In the genomic region with DNA sequence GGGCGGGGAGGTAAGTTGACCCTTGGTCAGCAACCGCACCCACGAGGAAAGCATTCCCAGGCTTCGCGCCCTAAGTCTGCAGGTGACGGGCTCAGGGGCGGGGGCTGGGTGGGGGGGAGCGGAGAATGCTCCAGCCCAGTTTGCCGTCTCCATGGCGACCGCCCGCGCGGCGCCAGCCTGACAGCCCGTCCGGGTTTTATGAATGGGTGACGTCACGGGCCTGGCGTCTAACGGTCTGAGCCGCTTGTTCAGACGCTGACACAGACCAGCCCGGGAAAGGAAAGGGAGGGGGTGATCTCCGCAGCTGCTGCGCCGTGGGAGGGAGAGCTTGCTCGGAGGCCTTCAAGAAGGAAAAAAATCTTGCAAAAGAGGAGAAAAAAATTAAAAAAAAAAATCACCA, we compare ENCODE assay signal across 8 mouse cellular contexts. TPM values are rescaled to one million over a fixed set of nuclear protein-coding genes. Genes with fewer than 3 reads are reported as not detected.
DNase-seq lines count a peak whose midpoint lies in the region; ATAC-seq and TF ChIP-seq lines count a peak whose summit lies in the region.

No protein-coding gene starts in this region.

- no peaks in the 10 kb centered on the region for H3K9me3 ChIP-seq in erythroblast, embryonic 14.5 days (ENCODE audit: control insufficient read depth, low read length)
- no peaks in the 10 kb centered on the region for H3K9me3 ChIP-seq in embryonic facial prominence, embryonic 10.5 days
- H3K9me3 ChIP-seq in limb, embryonic 12.5 days, result no peaks in the 10 kb centered on the region
- no peaks in the 10 kb centered on the region for H3K9me3 ChIP-seq in midbrain, embryonic 15.5 days

- TF ChIP-seq EP300 in heart, adult 2 months (IDR thresholded peaks at IDR 0.05; ENCODE audit: insufficient read depth, low read depth, low read length), result peak; percentile 93

- TF ChIP-seq CTCF in heart, adult 2 months (IDR thresholded peaks at IDR 0.05), result no peak
- TF ChIP-seq CTCF in kidney, adult 2 months (conservative IDR thresholded peaks at IDR 0.05; ENCODE audit: insufficient read depth, insufficient read length, low read depth, low read length), result no peak

- peak overlapping the region; percentile 31 for H3K4me3 ChIP-seq in erythroblast, embryonic 14.5 days (replicated peaks)
- peak overlapping the region; percentile 86 for H3K4me3 ChIP-seq in embryonic facial prominence, embryonic 10.5 days
- peak overlapping the region; percentile 63 for H3K4me3 ChIP-seq in heart, adult 2 months
- peak overlapping the region; percentile 24; the same call in 1 of the 2 replicates for H3K4me3 ChIP-seq in kidney, adult 2 months (ENCODE audit: insufficient read depth, low read depth, low read length)
- peak overlapping the region; percentile 91 for H3K4me3 ChIP-seq in limb, embryonic 12.5 days (replicated peaks)
- peak overlapping the region; percentile 48 for H3K4me3 ChIP-seq in midbrain, embryonic 15.5 days

- peaks cover 54% of the 10 kb centered on the region for H3K4me1 ChIP-seq in erythroblast, embryonic 14.5 days (ENCODE audit: control insufficient read depth)
- H3K4me1 ChIP-seq in embryonic facial prominence, embryonic 10.5 days, result peaks cover 93% of the 10 kb centered on the region
- H3K4me1 ChIP-seq in heart, adult 2 months (ENCODE audit: control insufficient read depth, insufficient read depth, low read length), result peaks cover 9% of the 10 kb centered on the region
- peaks cover 8% of the 10 kb centered on the region; the same call in 1 of the 2 replicates for H3K4me1 ChIP-seq in kidney, adult 2 months (ENCODE audit: control insufficient read depth, insufficient read depth, low read length)
- peaks cover 52% of the 10 kb centered on the region for H3K4me1 ChIP-seq in limb, embryonic 12.5 days (replicated peaks)
- peaks cover 43% of the 10 kb centered on the region for H3K4me1 ChIP-seq in midbrain, embryonic 15.5 days

- H3K9ac ChIP-seq in heart, adult 2 months (ENCODE audit: low read depth, low read length), result peak overlapping the region; percentile 58
- H3K9ac ChIP-seq in limb, embryonic 12.5 days (replicated peaks), result peak overlapping the region; percentile 52; the same call in 1 of the 2 replicates
- peak overlapping the region; percentile 12; the same call in 1 of the 2 replicates for H3K9ac ChIP-seq in midbrain, embryonic 15.5 days

- H3K4me2 ChIP-seq in limb, embryonic 12.5 days, result peak overlapping the region; percentile 93
- H3K4me2 ChIP-seq in midbrain, embryonic 15.5 days, result peak overlapping the region; percentile 86

- peaks cover 62% of the 10 kb centered on the region for H3K27me3 ChIP-seq in erythroblast, embryonic 14.5 days (ENCODE audit: control insufficient read depth)
- H3K27me3 ChIP-seq in embryonic facial prominence, embryonic 10.5 days (replicated peaks; ENCODE audit: low read depth, poor library complexity, severe bottlenecking), result no peaks in the 10 kb centered on the region
- H3K27me3 ChIP-seq in heart, adult 2 months (ENCODE audit: control insufficient read depth, insufficient read depth, low read length), result no peaks in the 10 kb centered on the region
- H3K27me3 ChIP-seq in kidney, adult 2 months (replicated peaks; ENCODE audit: control insufficient read depth, insufficient read depth, low read length), result no peaks in the 10 kb centered on the region
- H3K27me3 ChIP-seq in limb, embryonic 12.5 days, result no peaks in the 10 kb centered on the region
- 0 out of 2 replicates have a peak, but pooled peaks cover 5% of the 10 kb centered on the region for H3K27me3 ChIP-seq in midbrain, embryonic 15.5 days (replicated peaks)

- TF ChIP-seq POLR2A in heart, adult 2 months (IDR thresholded peaks at IDR 0.05; ENCODE audit: insufficient read depth, low read depth, low read length), result peak; percentile 88
- no peak for TF ChIP-seq POLR2A in kidney, adult 2 months (IDR thresholded peaks at IDR 0.05; ENCODE audit: low read depth, low read length)

- peak overlapping the region; percentile 96 for H3K27ac ChIP-seq in embryonic facial prominence, embryonic 10.5 days (replicated peaks)
- H3K27ac ChIP-seq in heart, adult 2 months, result peak overlapping the region; percentile 90
- peak overlapping the region; percentile 81 for H3K27ac ChIP-seq in kidney, adult 2 months (ENCODE audit: insufficient read depth, low read depth, low read length)
- peak overlapping the region; percentile 99 for H3K27ac ChIP-seq in limb, embryonic 12.5 days
- peak overlapping the region; percentile 64 for H3K27ac ChIP-seq in midbrain, embryonic 15.5 days

- H3K79me2 ChIP-seq in heart, adult 2 months (replicated peaks; ENCODE audit: control insufficient read depth, insufficient read depth, low read length), result no peaks in the 10 kb centered on the region

- no peak for ATAC-seq in erythroblast, adult 5-6 weeks (replicated peaks; ENCODE audit: low FRiP score, poor library complexity, severe bottlenecking)
- ATAC-seq in limb, embryonic 12.5 days (ENCODE audit: insufficient number of reproducible peaks, insufficient read depth, low FRiP score, low TSS enrichment, low read depth), result peak; percentile 75
- ATAC-seq in midbrain, embryonic 15.5 days (replicated peaks), result peak; percentile 93

- intact Hi-C loops in heart, adult 2 months (cut with DNase I), result no loop called here

- DNase-seq in embryonic facial prominence, embryonic 10.5 days (ENCODE audit: low spot score), result peak; percentile 99
- peak; percentile 92 to 95 for DNase-seq in heart, adult 2 months
- peak; percentile 99 for DNase-seq in kidney, adult 2 months
- DNase-seq in spleen, postnatal 36 days (ENCODE audit: low spot score in 2 of 2), result peak; percentile 63 to 71

- WGBS in embryonic facial prominence, embryonic 10.5 days, result under 1% methylated on average over 28 of the region's 28 CpGs
- WGBS in heart, adult 2 months, result under 1% methylated on average over 28 of the region's 28 CpGs
- under 1% methylated on average over 28 of the region's 28 CpGs for WGBS in kidney, adult 2 months
- under 1% methylated on average over 28 of the region's 28 CpGs for WGBS in limb, embryonic 12.5 days
- WGBS in midbrain, embryonic 15.5 days, result 0% methylated on average over 28 of the region's 28 CpGs

- H3K36me3 ChIP-seq in erythroblast, embryonic 14.5 days (ENCODE audit: control insufficient read depth), result no peaks in the 10 kb centered on the region
- H3K36me3 ChIP-seq in embryonic facial prominence, embryonic 10.5 days (replicated peaks), result peaks cover 11% of the 10 kb centered on the region
- H3K36me3 ChIP-seq in heart, adult 2 months (ENCODE audit: control insufficient read depth, insufficient read depth, low read length), result no peaks in the 10 kb centered on the region
- H3K36me3 ChIP-seq in kidney, adult 2 months (ENCODE audit: control insufficient read depth, insufficient read depth, low read length), result no peaks in the 10 kb centered on the region
- H3K36me3 ChIP-seq in limb, embryonic 12.5 days, result peaks cover 8% of the 10 kb centered on the region; the same call in 1 of the 2 replicates
- H3K36me3 ChIP-seq in midbrain, embryonic 15.5 days (replicated peaks), result no peaks in the 10 kb centered on the region

RNA-seq across cellular contexts. Expression of gene Id1, which starts 1.1 kb away (rescaled TPM):
- polyA plus RNA-seq in erythroblast, embryonic 14.5 days (2012), result 0.75 and 1.2 TPM in 2 replicates
- total RNA-seq in erythroblast, adult 5-6 weeks (2015; ENCODE audit: low replicate concordance), result 3.6 TPM in 1 of 2 replicates, not detected in the other
- total RNA-seq in erythroblast, adult 5-6 weeks (2017; ENCODE audit: low replicate concordance), result 3.7 and 4.5 TPM in 2 replicates
- 161 and 182 TPM in 2 replicates for polyA plus RNA-seq in embryonic facial prominence, embryonic 10.5 days (2016; fragmentation: Nextera tagmentation; extraction: Ambion mirVana)
- 10 to 100 TPM; 56.5 to 59.8 TPM for total RNA-seq in heart, adult 2 months (2021)
- polyA plus RNA-seq in heart, adult 2 months (2012; rRNA removed), result 74.7 and 113 TPM in 2 replicates
- polyA plus RNA-seq in kidney, adult 2 months (2012; rRNA removed), result 156 and 235 TPM in 2 replicates
- 299 and 330 TPM in 2 replicates for polyA plus RNA-seq in limb, embryonic 12.5 days (2016; fragmentation: Nextera tagmentation; extraction: Ambion mirVana)
- 30.7 and 33.7 TPM in 2 replicates for polyA plus RNA-seq in midbrain, embryonic 15.5 days (2015; fragmentation: Nextera tagmentation; extraction: Ambion mirVana)

RNA-seq across cellular contexts. Expression of gene Cox4i2, which starts 19.0 kb away (rescaled TPM):
- polyA plus RNA-seq in erythroblast, embryonic 14.5 days (2012), result not detected in 2 replicates
- total RNA-seq in erythroblast, adult 5-6 weeks (2015; ENCODE audit: low replicate concordance), result not detected in 2 replicates
- not detected in 2 replicates for total RNA-seq in erythroblast, adult 5-6 weeks (2017; ENCODE audit: low replicate concordance)
- 9.9 and 10.1 TPM in 2 replicates for polyA plus RNA-seq in embryonic facial prominence, embryonic 10.5 days (2016; fragmentation: Nextera tagmentation; extraction: Ambion mirVana)
- total RNA-seq in heart, adult 2 months (2021), result 10 to 100 TPM; 12.1 to 18.0 TPM
- 12.0 and 13.2 TPM in 2 replicates for polyA plus RNA-seq in heart, adult 2 months (2012; rRNA removed)
- polyA plus RNA-seq in kidney, adult 2 months (2012; rRNA removed), result 2.9 and 3.1 TPM in 2 replicates
- polyA plus RNA-seq in limb, embryonic 12.5 days (2016; fragmentation: Nextera tagmentation; extraction: Ambion mirVana), result 29.9 and 30.6 TPM in 2 replicates
- polyA plus RNA-seq in midbrain, embryonic 15.5 days (2015; fragmentation: Nextera tagmentation; extraction: Ambion mirVana), result 5.2 and 6.4 TPM in 2 replicates

RNA-seq across cellular contexts. Expression of gene Mcts2, which starts 48.1 kb away (rescaled TPM):
- polyA plus RNA-seq in erythroblast, embryonic 14.5 days (2012), result 0.19 and 0.30 TPM in 2 replicates
- total RNA-seq in erythroblast, adult 5-6 weeks (2015; ENCODE audit: low replicate concordance), result 2.3 TPM in 1 of 2 replicates, not detected in the other
- 1.4 and 3.2 TPM in 2 replicates for total RNA-seq in erythroblast, adult 5-6 weeks (2017; ENCODE audit: low replicate concordance)
- 37.6 and 40.2 TPM in 2 replicates for polyA plus RNA-seq in embryonic facial prominence, embryonic 10.5 days (2016; fragmentation: Nextera tagmentation; extraction: Ambion mirVana)
- 10 to 100 TPM; 14.8 to 18.2 TPM for total RNA-seq in heart, adult 2 months (2021)
- polyA plus RNA-seq in heart, adult 2 months (2012; rRNA removed), result 8.6 and 12.1 TPM in 2 replicates
- 8.4 and 10.1 TPM in 2 replicates for polyA plus RNA-seq in kidney, adult 2 months (2012; rRNA removed)
- 36.3 and 39.2 TPM in 2 replicates for polyA plus RNA-seq in limb, embryonic 12.5 days (2016; fragmentation: Nextera tagmentation; extraction: Ambion mirVana)
- polyA plus RNA-seq in midbrain, embryonic 15.5 days (2015; fragmentation: Nextera tagmentation; extraction: Ambion mirVana), result 33.7 and 34.3 TPM in 2 replicates

Comparison
In these comparisons a context has a peak if more than half of its experiments do, and no peak if none do; other contexts are left out.
1. H3K4me3 ChIP-seq: peak in every context shown above with its lines; median percentile 91 in limb, embryonic 12.5 days; 86 in embryonic facial prominence, embryonic 10.5 days; 63 in heart, adult 2 months; 48 in midbrain, embryonic 15.5 days; 31 in erythroblast, embryonic 14.5 days; 24 in kidney, adult 2 months.
2. RNA of gene Id1, which starts 1.1 kb away (polyA plus RNA-seq): 299 to 330 TPM in limb, embryonic 12.5 days, 161 to 182 TPM in embryonic facial prominence, embryonic 10.5 days, 156 to 235 TPM in kidney, adult 2 months, 74.7 to 113 TPM in heart, adult 2 months and 30.7 to 33.7 TPM in midbrain, embryonic 15.5 days; 0.75 to 1.2 TPM in erythroblast, embryonic 14.5 days; every median in the first group is over 10 times any median in the second.
3. Peak in every context shown above with its lines, with median percentiles within 50 percentile points of each other: DNase-seq, H3K27ac ChIP-seq and H3K9ac ChIP-seq.